Mouse (Mus musculus): ENCODE data around the gene Chrdl2. TPM values are rescaled to one million over a fixed set of nuclear protein-coding genes. Genes with fewer than 3 reads are reported as not detected.
A peak's percentile ranks its signal among the peaks of the same experiment; 100 is the strongest.

The Chrdl2 gene
- polyA plus RNA-seq, 1 experiment from 2014 or later, result not detected

GRCm38 (mm10) chr7:99980132-99980591, 25.8 kb upstream of the Chrdl2 start, which contains the start of gene Rnf169:
TSS of gene Rnf169 (minus strand) at chr7:99980448.
- DNase-seq (ENCODE audit: low spot score) (peak; percentile 97), ATAC-seq (peak; percentile 97)
- no peaks in the 10 kb centered on the region for H3K9me3 ChIP-seq (replicated peaks; ENCODE audit: control insufficient read depth, low read length)
- no peaks in the 10 kb centered on the region for H3K36me3 ChIP-seq (ENCODE audit: control insufficient read depth, insufficient read depth, low read length)
- peak within 1 kb of the TSS; percentile 77 for H3K4me2 ChIP-seq (ENCODE audit: low read length)
- under 1% methylated on average over 38 of the region's 55 CpGs for WGBS
- H3K27ac ChIP-seq (ENCODE audit: low read depth, low read length), result peak within 1 kb of the TSS; percentile 96
- peaks cover 10% of the 10 kb centered on the region for H3K4me1 ChIP-seq (ENCODE audit: control insufficient read depth, insufficient read depth, low read length)
- H3K27me3 ChIP-seq (replicated peaks; ENCODE audit: control insufficient read depth, insufficient read depth, low read length), result no peaks in the 10 kb centered on the region
- H3K4me3 ChIP-seq (ENCODE audit: low read depth, low read length), result peak within 1 kb of the TSS; percentile 95
- peak within 1 kb of the TSS; percentile 95 for H3K9ac ChIP-seq (ENCODE audit: low read length)

GRCm38 (mm10) chr7:99981311-99981710, 24.7 kb upstream of the Chrdl2 start:
- H3K27me3 ChIP-seq (replicated peaks; ENCODE audit: control insufficient read depth, insufficient read depth, low read length), result no peaks in the 10 kb centered on the region
- H3K9me3 ChIP-seq (replicated peaks; ENCODE audit: control insufficient read depth, low read length), result no peaks in the 10 kb centered on the region
- ATAC-seq, result no peak
- peaks cover 8% of the 10 kb centered on the region for H3K4me1 ChIP-seq (ENCODE audit: control insufficient read depth, insufficient read depth, low read length)
- WGBS, result 1% methylated on average over 2 of the region's 2 CpGs
- DNase-seq (ENCODE audit: low spot score), result peak; percentile 84
- no peak overlapping the region for H3K4me2 ChIP-seq (ENCODE audit: low read length)
- no peak overlapping the region for H3K4me3 ChIP-seq (ENCODE audit: low read depth, low read length)
- no peaks in the 10 kb centered on the region for H3K36me3 ChIP-seq (ENCODE audit: control insufficient read depth, insufficient read depth, low read length)
- 0 out of 2 replicates have a peak overlapping the region, but pooled peaks have one; percentile 6 for H3K27ac ChIP-seq (ENCODE audit: low read depth, low read length)
- H3K9ac ChIP-seq (ENCODE audit: low read length), result no peak overlapping the region

- Histone ChIP-seq H3K4me2 (ENCODE audit: low read length) (no peak overlapping the region), H3K36me3 (ENCODE audit: control insufficient read depth, insufficient read depth, low read length) (no peaks in the 10 kb centered on the region), H3K9ac (ENCODE audit: low read length) (no peak overlapping the region), H3K4me3 (ENCODE audit: low read depth, low read length) (no peak overlapping the region), H3K9me3 (replicated peaks; ENCODE audit: control insufficient read depth, low read length) (no peaks in the 10 kb centered on the region), H3K27ac (ENCODE audit: low read depth, low read length) (no peak overlapping the region), H3K4me1 (ENCODE audit: control insufficient read depth, insufficient read depth, low read length) (peaks cover 8% of the 10 kb centered on the region), H3K27me3 (replicated peaks; ENCODE audit: control insufficient read depth, insufficient read depth, low read length) (no peaks in the 10 kb centered on the region)
- 88% methylated on average over 13 of the region's 13 CpGs for WGBS
- DNase-seq (ENCODE audit: low spot score) (no peak), ATAC-seq (no peak)
These were observed 23.4 kb upstream of the Chrdl2 start for GRCm38 (mm10) chr7:99982256-99983242.

- DNase-seq (ENCODE audit: low spot score), result peak; percentile 85
- H3K36me3 ChIP-seq (ENCODE audit: control insufficient read depth, insufficient read depth, low read length), result no peaks in the 10 kb centered on the region
- H3K4me3 ChIP-seq (ENCODE audit: low read depth, low read length), result no peak overlapping the region
- H3K9me3 ChIP-seq (replicated peaks; ENCODE audit: control insufficient read depth, low read length), result no peaks in the 10 kb centered on the region
- H3K4me1 ChIP-seq (ENCODE audit: control insufficient read depth, insufficient read depth, low read length), result no peaks in the 10 kb centered on the region
- no peak overlapping the region for H3K4me2 ChIP-seq (ENCODE audit: low read length)
- ATAC-seq, result peak; percentile 72
- no peak overlapping the region for H3K27ac ChIP-seq (ENCODE audit: low read depth, low read length)
- H3K9ac ChIP-seq (ENCODE audit: low read length), result no peak overlapping the region
- no peaks in the 10 kb centered on the region for H3K27me3 ChIP-seq (replicated peaks; ENCODE audit: control insufficient read depth, insufficient read depth, low read length)
- 3% methylated on average over 4 of the region's 4 CpGs for WGBS
These were observed 17.2 kb upstream of the Chrdl2 start for GRCm38 (mm10) chr7:99988725-99989124.

- H3K9ac ChIP-seq (ENCODE audit: low read length), result no peak overlapping the region
- H3K27me3 ChIP-seq (replicated peaks; ENCODE audit: control insufficient read depth, insufficient read depth, low read length), result no peaks in the 10 kb centered on the region
- no peaks in the 10 kb centered on the region for H3K9me3 ChIP-seq (replicated peaks; ENCODE audit: control insufficient read depth, low read length)
- H3K4me2 ChIP-seq (ENCODE audit: low read length), result no peak overlapping the region
- no peaks in the 10 kb centered on the region for H3K4me1 ChIP-seq (ENCODE audit: control insufficient read depth, insufficient read depth, low read length)
- H3K27ac ChIP-seq (ENCODE audit: low read depth, low read length), result no peak overlapping the region
- no peaks in the 10 kb centered on the region for H3K36me3 ChIP-seq (ENCODE audit: control insufficient read depth, insufficient read depth, low read length)
- WGBS, result 58% methylated on average over 15 of the region's 15 CpGs
- ATAC-seq (no peak), DNase-seq (ENCODE audit: low spot score) (peak; percentile 60)
- no peak overlapping the region for H3K4me3 ChIP-seq (ENCODE audit: low read depth, low read length)
These were observed 15.9 kb upstream of the Chrdl2 start for GRCm38 (mm10) chr7:99989844-99990760.

DNA sequence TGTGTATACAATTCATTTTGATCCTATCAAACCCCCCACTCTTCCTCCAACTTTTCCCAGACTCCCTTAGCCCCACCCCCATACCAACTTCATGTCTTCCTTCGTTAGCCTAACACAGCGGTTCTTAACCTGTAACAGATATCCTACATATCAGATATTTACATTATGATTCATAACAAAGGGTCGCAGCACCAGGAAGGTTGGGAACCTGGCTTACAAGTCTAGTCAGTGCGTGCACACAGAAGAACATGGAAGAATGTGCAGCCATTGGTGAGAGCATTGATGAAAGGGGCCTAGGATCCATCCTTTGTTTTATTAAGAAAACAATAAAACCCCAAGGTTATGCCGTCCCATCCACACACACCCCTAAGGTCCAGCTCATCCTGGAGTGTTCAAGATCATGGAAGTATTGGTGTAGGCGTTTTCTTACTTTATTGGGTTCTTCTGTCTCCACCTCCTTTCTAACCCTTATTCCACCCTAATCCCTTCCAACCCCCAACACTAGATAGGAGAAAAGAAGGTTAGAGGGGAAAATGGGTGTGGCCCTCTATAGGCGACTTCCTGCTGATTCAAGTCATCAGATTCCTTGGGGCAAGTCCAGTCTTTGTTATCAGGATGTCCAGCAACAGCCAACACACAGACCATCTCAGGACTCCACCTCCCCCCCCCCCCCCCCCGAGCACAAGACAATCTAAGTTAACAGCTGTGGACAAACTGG, 14.8 kb upstream of the Chrdl2 start:
- Histone ChIP-seq H3K9me3 (replicated peaks; ENCODE audit: control insufficient read depth, low read length) (no peaks in the 10 kb centered on the region), H3K27ac (ENCODE audit: low read depth, low read length) (no peak overlapping the region), H3K4me1 (ENCODE audit: control insufficient read depth, insufficient read depth, low read length) (no peaks in the 10 kb centered on the region), H3K36me3 (ENCODE audit: control insufficient read depth, insufficient read depth, low read length) (no peaks in the 10 kb centered on the region), H3K27me3 (replicated peaks; ENCODE audit: control insufficient read depth, insufficient read depth, low read length) (no peaks in the 10 kb centered on the region), H3K4me3 (ENCODE audit: low read depth, low read length) (no peak overlapping the region), H3K4me2 (ENCODE audit: low read length) (no peak overlapping the region), H3K9ac (ENCODE audit: low read length) (no peak overlapping the region)
- ATAC-seq (no peak), DNase-seq (ENCODE audit: low spot score) (no peak)
- 80% methylated on average over 8 of the region's 8 CpGs for WGBS

- DNase-seq (ENCODE audit: low spot score) (no peak), ATAC-seq (no peak)
- H3K4me1 ChIP-seq (ENCODE audit: control insufficient read depth, insufficient read depth, low read length), result no peaks in the 10 kb centered on the region
- H3K9me3 ChIP-seq (replicated peaks; ENCODE audit: control insufficient read depth, low read length), result no peaks in the 10 kb centered on the region
- no peak overlapping the region for H3K9ac ChIP-seq (ENCODE audit: low read length)
- WGBS, result 90% methylated on average over 7 of the region's 7 CpGs
- H3K27ac ChIP-seq (ENCODE audit: low read depth, low read length), result no peak overlapping the region
- no peak overlapping the region for H3K4me3 ChIP-seq (ENCODE audit: low read depth, low read length)
- no peaks in the 10 kb centered on the region for H3K36me3 ChIP-seq (ENCODE audit: control insufficient read depth, insufficient read depth, low read length)
- no peak overlapping the region for H3K4me2 ChIP-seq (ENCODE audit: low read length)
- no peaks in the 10 kb centered on the region for H3K27me3 ChIP-seq (replicated peaks; ENCODE audit: control insufficient read depth, insufficient read depth, low read length)
These were observed 12.8 kb upstream of the Chrdl2 start for GRCm38 (mm10) chr7:99993159-99993558.

- Histone ChIP-seq H3K4me1 (ENCODE audit: control insufficient read depth, insufficient read depth, low read length) (no peaks in the 10 kb centered on the region), H3K4me3 (ENCODE audit: low read depth, low read length) (no peak overlapping the region), H3K9me3 (replicated peaks; ENCODE audit: control insufficient read depth, low read length) (no peaks in the 10 kb centered on the region), H3K27me3 (replicated peaks; ENCODE audit: control insufficient read depth, insufficient read depth, low read length) (no peaks in the 10 kb centered on the region), H3K9ac (ENCODE audit: low read length) (no peak overlapping the region), H3K4me2 (ENCODE audit: low read length) (no peak overlapping the region), H3K36me3 (ENCODE audit: control insufficient read depth, insufficient read depth, low read length) (no peaks in the 10 kb centered on the region), H3K27ac (ENCODE audit: low read depth, low read length) (no peak overlapping the region)
- 75% methylated on average over 7 of the region's 7 CpGs for WGBS
- DNase-seq (ENCODE audit: low spot score), result no peak
- no peak for ATAC-seq
These were observed 10.8 kb upstream of the Chrdl2 start for GRCm38 (mm10) chr7:99995186-99995585.

Data from forebrain, embryonic 14.5 days (tissue).